Mouse (Mus musculus) stomach, postnatal 0 days (tissue): ENCODE measurements around the gene Hspb9.

Experiments
- CTCF ChIP-seq: IDR thresholded peaks from 2 replicates; pipeline ENCODE4 v1.5.1; 2016; ENCODE audit warnings: antibody characterized with exemption, low read depth, mild to moderate bottlenecking, moderate library complexity
- EP300 ChIP-seq: optimal IDR thresholded peaks from 2 replicates; pipeline ENCODE3; 2016; ENCODE audit warnings: antibody characterized with exemption

DNA sequence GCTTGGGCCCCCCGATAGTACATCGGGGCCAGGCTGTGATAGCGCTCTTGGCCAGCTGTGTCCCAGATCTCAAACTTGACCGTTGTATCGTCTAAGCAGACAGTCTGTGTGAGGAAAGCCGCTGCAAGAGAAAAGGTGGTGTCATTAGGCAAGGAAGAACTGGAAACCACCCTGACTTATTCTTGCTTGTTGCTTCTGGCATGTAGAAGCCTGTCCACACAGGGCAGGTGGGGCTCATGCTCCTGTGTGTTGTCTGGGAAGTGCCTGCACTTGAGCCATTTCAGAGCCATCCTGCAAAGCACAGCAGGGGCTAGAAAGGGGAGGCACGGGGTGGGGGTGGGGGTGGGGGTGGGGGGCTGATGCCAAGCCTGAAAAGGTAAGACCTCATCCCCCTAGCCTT, 4.8 kb downstream of the Hspb9 start:
- TF ChIP-seq CTCF (no peak), EP300 (no peak)
